ENCODE assay signal across 11 mouse cellular contexts in genomic region chr19:12457401-12458066, GRCm38 (mm10). TPM values are rescaled to one million over a fixed set of nuclear protein-coding genes. Genes with fewer than 3 reads are reported as not detected.
DNase-seq lines count a peak whose midpoint lies in the region; ATAC-seq and TF ChIP-seq lines count a peak whose summit lies in the region.
"Had no signal": no experiment of that assay in that cellular context is flagged by ENCODE, and none has a peak within 500 bp of the region (broad histone marks: within the 10 kb centered on the region; RNA-seq: fewer than 3 reads in every experiment).

No protein-coding gene starts in this region.

- DNase-seq in forebrain, postnatal 0 days = peak; percentile 22
- peak; percentile 95 for DNase-seq in A20 (ENCODE audit: low read depth, low spot score)
- peak; percentile 58 for DNase-seq in forelimb bud, embryonic 11.5 days (ENCODE audit: low read depth, low spot score)
- DNase-seq in urinary bladder, adult 2 months (ENCODE audit: low spot score) = no peak
- no peak for DNase-seq in midbrain, embryonic 14.5 days

- no peak overlapping the region for H3K4me3 ChIP-seq in forebrain, postnatal 0 days (ENCODE audit: low read depth, low read length)
- H3K4me3 ChIP-seq in forebrain, embryonic 13.5 days = no peak overlapping the region
- H3K4me3 ChIP-seq in midbrain, embryonic 14.5 days (replicated peaks; ENCODE audit: low read depth, low read length) = no peak overlapping the region

- no peaks in the 10 kb centered on the region for H3K4me1 ChIP-seq in forebrain, postnatal 0 days (ENCODE audit: insufficient read depth)
- H3K4me1 ChIP-seq in forebrain, embryonic 13.5 days = no peaks in the 10 kb centered on the region
- no peaks in the 10 kb centered on the region for H3K4me1 ChIP-seq in midbrain, embryonic 14.5 days (ENCODE audit: control insufficient read depth, insufficient read depth, low read length)

- whole genome bisulfite sequencing in forebrain, postnatal 0 days = 76% methylated on average over 12 of the region's 12 CpGs
- WGBS in forebrain, embryonic 13.5 days = 85% methylated on average over 12 of the region's 12 CpGs
- WGBS in midbrain, embryonic 14.5 days = 88% methylated on average over 12 of the region's 12 CpGs

- TF ChIP-seq CTCF in forebrain, postnatal 0 days (IDR thresholded peaks at IDR 0.05; ENCODE audit: low read depth) = no peak

- H3K4me2 ChIP-seq in forebrain, postnatal 0 days (ENCODE audit: low read depth) = no peak overlapping the region
- no peak overlapping the region for H3K4me2 ChIP-seq in forebrain, embryonic 13.5 days
- H3K4me2 ChIP-seq in midbrain, embryonic 14.5 days (ENCODE audit: low read length) = no peak overlapping the region
- H3K4me2 ChIP-seq: heart, embryonic 11.5 days had no signal

- H3K9me3 ChIP-seq in forebrain, postnatal 0 days (ENCODE audit: low read length) = no peaks in the 10 kb centered on the region
- H3K9me3 ChIP-seq in forebrain, embryonic 13.5 days (replicated peaks) = no peaks in the 10 kb centered on the region
- H3K9me3 ChIP-seq in midbrain, embryonic 14.5 days (ENCODE audit: control insufficient read depth, low read length) = no peaks in the 10 kb centered on the region

- H3K36me3 ChIP-seq in forebrain, postnatal 0 days (ENCODE audit: insufficient read depth) = no peaks in the 10 kb centered on the region
- H3K36me3 ChIP-seq in forebrain, embryonic 13.5 days (ENCODE audit: poor library complexity, severe bottlenecking) = no peaks in the 10 kb centered on the region
- H3K36me3 ChIP-seq in midbrain, embryonic 14.5 days (ENCODE audit: control insufficient read depth, insufficient read depth, low read length) = no peaks in the 10 kb centered on the region

- no peak for ATAC-seq in forebrain, postnatal 0 days
- no peak for ATAC-seq in forebrain, embryonic 13.5 days
- ATAC-seq in megakaryocyte-erythroid progenitor cell, adult 5-6 weeks (replicated peaks; ENCODE audit: low FRiP score, low TSS enrichment, poor library complexity, severe bottlenecking) = 0 out of 2 replicates have a peak, but pooled peaks have one; percentile 22
- ATAC-seq in midbrain, embryonic 14.5 days (ENCODE audit: low FRiP score, low TSS enrichment) = no peak
- no peak for ATAC-seq in inflammation-experienced regulatory T-cells, adult 6 months

- no peak overlapping the region for H3K27ac ChIP-seq in forebrain, postnatal 0 days (ENCODE audit: low read depth, low read length)
- no peak overlapping the region for H3K27ac ChIP-seq in forebrain, embryonic 13.5 days
- H3K27ac ChIP-seq in midbrain, embryonic 14.5 days (replicated peaks; ENCODE audit: low read depth, low read length) = no peak overlapping the region

- H3K27me3 ChIP-seq in forebrain, postnatal 0 days (ENCODE audit: insufficient read depth, low read length) = no peaks in the 10 kb centered on the region
- H3K27me3 ChIP-seq in forebrain, embryonic 13.5 days = no peaks in the 10 kb centered on the region
- no peaks in the 10 kb centered on the region for H3K27me3 ChIP-seq in midbrain, embryonic 14.5 days (ENCODE audit: control insufficient read depth, insufficient read depth, low read length)

- no peak overlapping the region for H3K9ac ChIP-seq in forebrain, postnatal 0 days
- H3K9ac ChIP-seq in forebrain, embryonic 13.5 days = no peak overlapping the region
- no peak overlapping the region for H3K9ac ChIP-seq in midbrain, embryonic 14.5 days (replicated peaks; ENCODE audit: low read length)

RNA-seq across cellular contexts. Expression of gene Mpeg1, which starts 3.0 kb away (rescaled TPM):
- 3.2 and 3.5 TPM in 2 replicates for total RNA-seq in forebrain, postnatal 0 days (2014; rRNA removed)
- polyA plus RNA-seq in forebrain, postnatal 0 days (2015; fragmentation: Nextera tagmentation; extraction: Ambion mirVana) = 0.63 and 1.1 TPM in 2 replicates
- polyA plus RNA-seq in forebrain, embryonic 13.5 days (2015; fragmentation: Nextera tagmentation; extraction: Ambion mirVana) = 0.30 and 0.48 TPM in 2 replicates
- total RNA-seq in megakaryocyte-erythroid progenitor cell, adult 5-6 weeks (2014; fragmentation: Nextera tagmentation) = 1.4 and 2.4 TPM in 2 replicates
- 2.6 and 5.4 TPM in 2 replicates for total RNA-seq in megakaryocyte-erythroid progenitor cell, adult 5-6 weeks (2017)
- polyA plus RNA-seq in urinary bladder, adult 2 months (2012; rRNA removed) = 11.6 and 15.2 TPM in 2 replicates
- 1.00 and 1.1 TPM in 2 replicates for polyA plus RNA-seq in midbrain, embryonic 14.5 days (2014; fragmentation: Nextera tagmentation; extraction: Ambion mirVana)
- polyA plus RNA-seq in inflammation-experienced regulatory T-cells, adult 6 months (2017; shearing (Covaris generic)) = under 1 TPM in 2 of 3 experiments, not detected in 1; 0.17 to 0.97 TPM

RNA-seq across cellular contexts. Expression of gene Pfpl, which starts 29.8 kb away (rescaled TPM):
- total RNA-seq in forebrain, postnatal 0 days (2014; rRNA removed) = not detected in 2 replicates
- 0.04 TPM in 1 of 2 replicates, not detected in the other for polyA plus RNA-seq in forebrain, postnatal 0 days (2015; fragmentation: Nextera tagmentation; extraction: Ambion mirVana)
- not detected in 2 replicates for polyA plus RNA-seq in forebrain, embryonic 13.5 days (2015; fragmentation: Nextera tagmentation; extraction: Ambion mirVana)
- total RNA-seq in megakaryocyte-erythroid progenitor cell, adult 5-6 weeks (2014; fragmentation: Nextera tagmentation) = not detected in 2 replicates
- not detected in 2 replicates for total RNA-seq in megakaryocyte-erythroid progenitor cell, adult 5-6 weeks (2017)
- polyA plus RNA-seq in urinary bladder, adult 2 months (2012; rRNA removed) = not detected in 2 replicates
- not detected in 2 replicates for polyA plus RNA-seq in midbrain, embryonic 14.5 days (2014; fragmentation: Nextera tagmentation; extraction: Ambion mirVana)
- polyA plus RNA-seq in inflammation-experienced regulatory T-cells, adult 6 months (2017; shearing (Covaris generic)) = not detected
- total RNA-seq: left cerebral cortex, postnatal 25 days had no signal
- polyA plus RNA-seq: C2C12; heart, embryonic 11.5 days had no signal

RNA-seq across cellular contexts. Expression of gene Olfr1441, which starts 40.3 kb away (rescaled TPM):
- total RNA-seq in forebrain, postnatal 0 days (2014; rRNA removed) = not detected in 2 replicates
- not detected in 2 replicates for polyA plus RNA-seq in forebrain, postnatal 0 days (2015; fragmentation: Nextera tagmentation; extraction: Ambion mirVana)
- not detected in 2 replicates for polyA plus RNA-seq in forebrain, embryonic 13.5 days (2015; fragmentation: Nextera tagmentation; extraction: Ambion mirVana)
- not detected in 2 replicates for total RNA-seq in megakaryocyte-erythroid progenitor cell, adult 5-6 weeks (2014; fragmentation: Nextera tagmentation)
- not detected in 2 replicates for total RNA-seq in megakaryocyte-erythroid progenitor cell, adult 5-6 weeks (2017)
- polyA plus RNA-seq in urinary bladder, adult 2 months (2012; rRNA removed) = not detected in 2 replicates
- polyA plus RNA-seq in midbrain, embryonic 14.5 days (2014; fragmentation: Nextera tagmentation; extraction: Ambion mirVana) = not detected in 2 replicates
- polyA plus RNA-seq in inflammation-experienced regulatory T-cells, adult 6 months (2017; shearing (Covaris generic)) = not detected
- total RNA-seq: left cerebral cortex, postnatal 25 days had no signal
- polyA plus RNA-seq: C2C12; heart, embryonic 11.5 days had no signal

RNA-seq across cellular contexts. Expression of gene Dtx4, which starts 43.7 kb away (rescaled TPM):
- 43.2 and 48.8 TPM in 2 replicates for total RNA-seq in forebrain, postnatal 0 days (2014; rRNA removed)
- polyA plus RNA-seq in forebrain, postnatal 0 days (2015; fragmentation: Nextera tagmentation; extraction: Ambion mirVana) = 20.6 and 21.2 TPM in 2 replicates
- 16.9 and 20.0 TPM in 2 replicates for polyA plus RNA-seq in forebrain, embryonic 13.5 days (2015; fragmentation: Nextera tagmentation; extraction: Ambion mirVana)
- total RNA-seq in megakaryocyte-erythroid progenitor cell, adult 5-6 weeks (2014; fragmentation: Nextera tagmentation) = 0.77 TPM in 1 of 2 replicates, not detected in the other
- 0.46 TPM in 1 of 2 replicates, not detected in the other for total RNA-seq in megakaryocyte-erythroid progenitor cell, adult 5-6 weeks (2017)
- 12.6 and 16.8 TPM in 2 replicates for polyA plus RNA-seq in urinary bladder, adult 2 months (2012; rRNA removed)
- 35.7 and 46.0 TPM in 2 replicates for polyA plus RNA-seq in midbrain, embryonic 14.5 days (2014; fragmentation: Nextera tagmentation; extraction: Ambion mirVana)
- 10 to 100 TPM in 2 of 3 experiments, under 1 TPM in 1; 0.96 to 13.7 (median 11.0) TPM for polyA plus RNA-seq in inflammation-experienced regulatory T-cells, adult 6 months (2017; shearing (Covaris generic))

Comparison
In these comparisons a context has a peak if more than half of its experiments do, and no peak if none do; other contexts are left out.
1. DNase-seq: peak in forebrain, postnatal 0 days (single experiment), A20 (single experiment) and forelimb bud, embryonic 11.5 days (single experiment); none in urinary bladder, adult 2 months (single experiment) and midbrain, embryonic 14.5 days (single experiment).